Mouse (Mus musculus) megakaryocyte, embryonic 14.5 days (primary cell): ENCODE data around the gene Plaa. TPM values are rescaled to one million over a fixed set of nuclear protein-coding genes. Genes with fewer than 3 reads are reported as not detected.
A peak's percentile ranks its signal among the peaks of the same experiment; 100 is the strongest.

Experiments used
- H3K27me3 ChIP-seq: replicated peaks from 2 replicates; pipeline ENCODE3; 2012; ENCODE audit warnings: inconsistent platforms
- H3K36me3 ChIP-seq: replicated peaks from 2 replicates; pipeline ENCODE3; 2012; ENCODE audit warnings: low read length, inconsistent platforms, mixed read lengths
- H3K4me1 ChIP-seq: 2 replicates; pipeline ENCODE4 v1.6.1; 2012; ENCODE audit warnings: inconsistent platforms
- H3K4me3 ChIP-seq: replicated peaks from 2 replicates; pipeline ENCODE3; 2012; ENCODE audit warnings: moderate library complexity, mild to moderate bottlenecking, inconsistent platforms
- H3K9me3 ChIP-seq: 2 replicates; pipeline ENCODE4 v1.6.1; 2012; ENCODE audit warnings: inconsistent platforms
- FLI1 ChIP-seq: IDR thresholded peaks from 2 replicates; pipeline ENCODE4 v1.6.1; 2012; ENCODE audit warnings: low read length, inconsistent platforms, mixed read lengths
- GATA1 ChIP-seq: IDR thresholded peaks from 3 replicates; pipeline ENCODE4 v1.6.1; 2012; ENCODE audit warnings: mixed read lengths, low read length, inconsistent platforms, borderline replicate concordance
- polyA plus RNA-seq: library from polyadenylated mRNA; stranded (reverse); fragments of >175 nt; gene quantifications from 2 replicates; pipeline ENCODE4 v1.2.3, GENCODE M21; 2012; ENCODE audit warnings: low replicate concordance; ENCODE audit not compliant: insufficient read depth

The Plaa gene
- polyA plus RNA-seq, 1 experiment, result 31.1 TPM

DNA sequence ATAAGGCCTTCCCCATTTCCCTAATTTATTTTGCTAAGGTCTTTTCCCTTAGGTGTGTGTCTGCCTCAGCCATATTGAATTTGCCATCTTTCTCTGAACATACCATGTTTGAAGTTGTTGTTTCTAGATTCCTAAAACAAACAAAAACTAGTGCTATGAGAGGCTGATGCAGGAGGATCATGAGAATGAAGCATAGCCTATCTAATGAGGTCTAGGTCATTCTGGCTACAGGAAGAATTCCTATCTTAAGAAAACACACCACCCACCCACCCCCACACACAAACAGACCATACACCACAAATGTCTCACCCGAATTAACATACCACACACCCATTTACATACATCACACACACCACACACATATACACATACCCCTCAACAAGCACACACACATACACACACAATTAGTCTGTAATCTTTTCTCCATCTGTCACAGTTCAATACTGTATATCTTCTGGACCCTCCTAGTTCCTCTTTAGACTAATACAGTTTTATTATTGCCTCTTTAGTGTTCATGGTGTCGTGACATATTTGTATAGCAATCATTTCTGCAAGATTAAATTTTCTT, 1.5 kb upstream of the Plaa start:
- H3K4me3 ChIP-seq, result no peak overlapping the region
- H3K27me3 ChIP-seq, result no peaks in the 10 kb centered on the region
- peaks cover 26% of the 10 kb centered on the region for H3K4me1 ChIP-seq
- H3K9me3 ChIP-seq, result no peaks in the 10 kb centered on the region
- no peaks in the 10 kb centered on the region for H3K36me3 ChIP-seq
- TF ChIP-seq GATA1, result no peak
- TF ChIP-seq FLI1, result no peak

DNA sequence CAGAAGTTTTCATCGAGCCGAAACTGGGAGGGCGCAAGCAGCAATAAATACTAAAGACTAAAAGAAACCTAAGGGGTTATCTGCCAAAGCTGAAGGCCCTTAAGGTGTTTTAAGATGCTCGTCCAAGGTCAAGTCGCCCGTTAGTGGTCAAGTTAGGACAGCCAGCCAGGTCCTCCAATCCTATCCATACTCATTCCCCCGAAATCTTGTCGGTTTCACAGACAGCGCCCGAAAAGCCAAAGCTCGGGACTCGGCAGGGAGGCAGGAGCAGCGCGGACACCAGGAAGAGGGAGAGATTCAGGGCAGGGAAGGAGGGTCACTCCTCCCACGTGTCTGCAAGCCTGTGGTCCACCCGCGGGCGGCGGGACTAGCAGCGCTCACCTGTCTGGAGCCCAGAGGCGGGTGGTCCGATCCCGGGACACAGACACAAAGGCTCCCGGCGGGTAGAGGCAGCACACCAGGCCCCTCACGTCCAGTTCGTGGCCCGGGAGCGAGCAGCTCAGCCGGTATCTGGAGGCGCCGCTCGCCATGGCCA, 481 bp downstream of the Plaa start:
- H3K27me3 ChIP-seq, result no peaks in the 10 kb centered on the region
- peak overlapping the region; percentile 99 for H3K4me3 ChIP-seq
- no peak for TF ChIP-seq FLI1
- no peak for TF ChIP-seq GATA1

DNA sequence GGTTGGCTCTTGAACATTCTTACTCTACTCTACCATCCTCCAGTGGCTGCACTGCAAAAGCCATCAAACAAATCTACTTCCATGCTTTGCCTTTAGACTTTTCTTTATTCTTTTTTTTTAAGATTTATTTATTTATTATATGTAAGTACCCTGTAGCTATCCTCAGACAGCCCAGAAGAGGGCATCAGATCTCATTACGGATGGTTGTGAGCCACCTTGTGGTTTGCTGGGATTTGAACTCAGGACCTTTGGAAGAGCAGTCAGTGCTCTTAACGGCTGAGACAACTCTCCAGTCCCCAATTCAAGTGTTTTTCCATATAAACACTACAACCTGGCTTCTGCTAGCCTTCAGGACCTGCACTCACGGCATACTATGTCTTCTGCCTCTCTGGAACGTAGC, 1.6 kb downstream of the Plaa start:
- peaks cover 7% of the 10 kb centered on the region for H3K36me3 ChIP-seq
- H3K27me3 ChIP-seq, result no peaks in the 10 kb centered on the region
- H3K9me3 ChIP-seq, result no peaks in the 10 kb centered on the region
- H3K4me3 ChIP-seq, result peak overlapping the region; percentile 64
- H3K4me1 ChIP-seq, result peaks cover 29% of the 10 kb centered on the region
- TF ChIP-seq FLI1 (no peak), GATA1 (no peak)

More for the DNA sequence above, 481 bp downstream of the Plaa start:
- Histone ChIP-seq H3K9me3 (no peaks in the 10 kb centered on the region), H3K4me1 (peaks cover 29% of the 10 kb centered on the region), H3K36me3 (peaks cover 4% of the 10 kb centered on the region)

GRCm38 (mm10) chr4:94592709-94593108, 10.3 kb downstream of the Plaa start:
- Histone ChIP-seq H3K9me3 (no peaks in the 10 kb centered on the region), H3K27me3 (no peaks in the 10 kb centered on the region), H3K36me3 (peaks cover 15% of the 10 kb centered on the region), H3K4me1 (peaks cover 38% of the 10 kb centered on the region), H3K4me3 (no peak overlapping the region)
- TF ChIP-seq GATA1 (no peak), FLI1 (no peak)

GRCm38 (mm10) chr4:94591765-94592381, 11.2 kb downstream of the Plaa start:
- Histone ChIP-seq H3K9me3 (no peaks in the 10 kb centered on the region), H3K4me1 (peaks cover 38% of the 10 kb centered on the region), H3K36me3 (peaks cover 20% of the 10 kb centered on the region), H3K4me3 (no peak overlapping the region), H3K27me3 (no peaks in the 10 kb centered on the region)
- TF ChIP-seq GATA1, result no peak
- no peak for TF ChIP-seq FLI1

GRCm38 (mm10) chr4:94572677-94573076, 30.4 kb downstream of the Plaa start:
- Histone ChIP-seq H3K36me3 (peaks cover 81% of the 10 kb centered on the region), H3K9me3 (no peaks in the 10 kb centered on the region), H3K4me3 (no peak overlapping the region), H3K4me1 (peaks cover 7% of the 10 kb centered on the region), H3K27me3 (no peaks in the 10 kb centered on the region)
- TF ChIP-seq GATA1, result no peak
- no peak for TF ChIP-seq FLI1

GRCm38 (mm10) chr4:94564297-94564696, 38.7 kb downstream of the Plaa start:
- H3K4me3 ChIP-seq, result no peak overlapping the region
- peaks cover 9% of the 10 kb centered on the region; the same call in 1 of the 2 replicates for H3K4me1 ChIP-seq
- no peaks in the 10 kb centered on the region for H3K9me3 ChIP-seq
- no peaks in the 10 kb centered on the region for H3K27me3 ChIP-seq
- no peak for TF ChIP-seq FLI1
- TF ChIP-seq GATA1, result no peak
- H3K36me3 ChIP-seq, result peaks cover 24% of the 10 kb centered on the region

- H3K27me3 ChIP-seq, result no peaks in the 10 kb centered on the region
- peaks cover 7% of the 10 kb centered on the region for H3K36me3 ChIP-seq
- H3K4me1 ChIP-seq, result peaks cover 13% of the 10 kb centered on the region
- no peaks in the 10 kb centered on the region for H3K9me3 ChIP-seq
- H3K4me3 ChIP-seq, result no peak overlapping the region
- TF ChIP-seq GATA1, result no peak
- TF ChIP-seq FLI1, result no peak
Observed at GRCm38 (mm10) chr4:94561954-94562648, 40.9 kb downstream of the Plaa start.

DNA sequence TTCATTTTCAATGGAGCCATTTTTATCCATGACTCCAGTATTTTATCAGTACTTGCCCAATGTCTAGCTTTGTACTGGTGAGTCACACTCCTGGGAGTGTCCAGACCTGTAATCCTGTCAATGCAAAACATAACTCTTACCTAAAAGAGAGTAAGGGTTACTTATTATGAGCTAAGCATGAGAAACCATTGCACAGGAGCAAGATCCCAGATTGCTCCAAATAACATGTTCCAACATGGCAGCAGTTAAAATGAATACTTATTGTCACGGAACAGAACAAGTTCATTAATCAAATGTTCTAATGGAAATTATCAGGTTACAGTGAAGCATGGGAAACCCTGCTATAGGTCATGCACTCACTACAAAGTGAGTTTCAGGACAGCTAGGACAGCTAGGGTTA, 42.7 kb downstream of the Plaa start:
- Histone ChIP-seq H3K4me3 (no peak overlapping the region), H3K36me3 (no peaks in the 10 kb centered on the region), H3K4me1 (peaks cover 18% of the 10 kb centered on the region), H3K27me3 (no peaks in the 10 kb centered on the region), H3K9me3 (no peaks in the 10 kb centered on the region)
- no peak for TF ChIP-seq FLI1
- no peak for TF ChIP-seq GATA1

GRCm38 (mm10) chr4:94559266-94559665, 43.8 kb downstream of the Plaa start:
- Histone ChIP-seq H3K4me1 (peaks cover 18% of the 10 kb centered on the region), H3K36me3 (no peaks in the 10 kb centered on the region), H3K27me3 (no peaks in the 10 kb centered on the region), H3K4me3 (no peak overlapping the region), H3K9me3 (no peaks in the 10 kb centered on the region)
- TF ChIP-seq FLI1 (no peak), GATA1 (no peak)
